Mouse (Mus musculus) heart, embryonic 12.5 days (tissue): Measurements from ENCODE around the gene Gm15107. TPM values are rescaled to one million over a fixed set of nuclear protein-coding genes. Genes with fewer than 3 reads are reported as not detected.
"Not testable (repeated sequence)": the region's sequence is repeated elsewhere in the genome, so short reads cannot be mapped to it uniquely, and the experiment has no call there.

Source experiments
- ATAC-seq: fragments of 200-750 bp; cut with Nextera tagmentation; 2 replicates; pipeline ENCODE4 v1.8.0; 2017; ENCODE audit warnings: moderate TSS enrichment, moderate library complexity; ENCODE audit not compliant: insufficient number of reproducible peaks, low FRiP score
- H3K27ac ChIP-seq: fragments of 300-500 bp; sonication (generic); 2 replicates; pipeline ENCODE4 v1.5.1; 2016; ENCODE audit warnings: mild to moderate bottlenecking, moderate library complexity; ENCODE audit not compliant: poor library complexity, severe bottlenecking
- H3K27me3 ChIP-seq: fragments of 300-500 bp; sonication (generic); replicated peaks from 2 replicates; pipeline ENCODE4 v1.6.1; 2016; ENCODE audit warnings: mild to moderate bottlenecking, moderate library complexity
- H3K36me3 ChIP-seq: fragments of 300-500 bp; sonication (generic); 2 replicates; pipeline ENCODE4 v1.6.1; 2016; ENCODE audit warnings: mild to moderate bottlenecking, moderate library complexity
- H3K4me1 ChIP-seq: fragments of 300-500 bp; sonication (generic); replicated peaks from 2 replicates; pipeline ENCODE4 v1.6.1; 2016; ENCODE audit warnings: mild to moderate bottlenecking
- H3K4me2 ChIP-seq: fragments of 300-500 bp; sonication (generic); 2 replicates; pipeline ENCODE4 v1.6.1; 2016; ENCODE audit warnings: mild to moderate bottlenecking, moderate library complexity
- H3K4me3 ChIP-seq: fragments of 300-500 bp; sonication (generic); 2 replicates; pipeline ENCODE4 v1.5.1; 2016; ENCODE audit warnings: mild to moderate bottlenecking
- H3K9ac ChIP-seq: fragments of 300-500 bp; sonication (generic); 2 replicates; pipeline ENCODE4 v1.6.1; 2016; ENCODE audit warnings: mild to moderate bottlenecking, moderate library complexity
- H3K9me3 ChIP-seq: fragments of 300-500 bp; sonication (generic); replicated peaks from 2 replicates; pipeline ENCODE4 v1.6.1; 2016; ENCODE audit warnings: mild to moderate bottlenecking, moderate library complexity
- WGBS: fragments of 180-500 bp; shearing (Covaris S2); methylation state at CpG from one replicate; pipeline ENCODE4 v1.1.7; 2016; 5-methylcytosine and 5-hydroxymethylcytosine counted together
- polyA plus RNA-seq: library from polyadenylated mRNA; unstranded; fragments of >200 nt; fragmentation: Nextera tagmentation; extraction: Ambion mirVana; gene quantifications from 2 replicates; pipeline ENCODE4 v1.2.1, GENCODE M21; 2016

The Gm15107 gene
- not detected in 2 replicates for polyA plus RNA-seq

DNA sequence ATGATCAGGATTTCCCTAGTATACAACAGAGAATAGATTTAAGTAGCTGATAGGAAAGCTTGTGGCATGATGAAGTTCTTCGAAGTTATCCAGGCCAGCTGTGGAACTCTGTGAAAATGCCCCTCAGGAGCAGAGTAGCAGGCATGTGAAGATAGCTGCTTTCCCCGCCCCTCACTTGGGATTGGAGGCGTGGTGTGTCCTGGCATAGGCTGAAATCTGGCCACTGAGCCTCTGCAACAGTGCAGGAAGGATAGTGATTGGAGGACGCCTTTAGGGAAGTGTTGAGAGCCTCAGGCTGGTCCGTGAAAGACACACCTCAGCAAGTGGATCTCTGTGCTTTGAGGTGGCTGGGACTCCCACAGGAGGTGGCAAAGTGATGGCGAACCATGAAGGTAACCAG, at the start of gene Gm15107:
Gene Gm15107, plus strand, starts transcription at position 301 of the 400 bp plus-strand sequence.
- H3K27ac ChIP-seq, H3K9me3 ChIP-seq, H3K27me3 ChIP-seq, H3K4me3 ChIP-seq, H3K4me1 ChIP-seq, H3K9ac ChIP-seq, H3K4me2 ChIP-seq, H3K36me3 ChIP-seq, ATAC-seq: not testable (repeated sequence)
- 83% methylated on average over 1 of the region's 6 CpGs for WGBS

Other genes starting within 250 kb of the Gm15107 start
- not detected in 2 replicates for gene Gm15080, start 187.7 kb upstream of the Gm15107 start, polyA plus RNA-seq